Mouse (Mus musculus) 416B (cell line): ENCODE measurements at regions not wholly inside any gene's neighbourhood (a gene's known extent, or its start where the extent isn't known, plus 50 kb on each side); places are given as distances from the start of the nearest gene placed in this dataset.

Experiments used
- DNase-seq: peaks from one replicate; pipeline ENCODE4 v3.0.0; 2011; ENCODE audit warnings: low read depth

DNA sequence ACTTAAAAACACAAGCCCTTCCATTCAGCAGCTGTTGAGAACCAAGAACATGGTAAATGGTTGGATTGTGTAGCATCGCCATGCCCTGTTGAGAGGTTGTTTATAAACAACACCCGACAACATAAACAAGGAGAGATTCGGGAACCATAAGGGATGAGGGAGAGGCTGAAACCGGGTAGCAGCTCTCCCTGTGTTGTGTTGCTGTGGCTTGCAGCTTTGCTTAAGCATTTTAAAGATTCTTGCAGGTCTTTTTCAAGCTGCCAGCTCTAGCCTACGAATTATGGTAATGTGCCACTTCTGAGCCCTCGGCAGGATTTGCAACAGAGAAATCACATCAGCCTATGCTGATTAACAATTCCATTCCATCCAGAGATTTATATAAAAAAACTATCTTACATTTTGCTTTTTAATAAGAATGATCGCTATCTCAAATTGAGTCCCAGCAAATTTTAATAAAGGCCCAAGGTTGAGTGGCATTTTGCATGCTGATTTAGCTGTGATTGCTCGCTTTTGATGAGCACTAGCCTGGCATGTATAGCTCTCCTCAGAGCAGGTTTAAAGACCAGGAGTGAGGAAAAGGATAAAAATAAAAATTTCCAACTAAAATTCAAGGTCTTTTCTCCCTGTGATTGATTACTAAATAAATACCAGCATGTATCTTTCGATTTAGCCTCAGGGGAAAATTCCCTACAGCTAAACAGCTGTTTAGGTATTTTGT lies 445.7 kb upstream of the 4930412O13Rik start:
- DNase-seq, result no peak

- no peak for DNase-seq
These were observed 437.9 kb upstream of the 4930412O13Rik start for GRCm38 (mm10) chr2:9443103-9443502.

- DNase-seq, result no peak
These were observed 435.2 kb upstream of the 4930412O13Rik start for GRCm38 (mm10) chr2:9445826-9446225.

DNA sequence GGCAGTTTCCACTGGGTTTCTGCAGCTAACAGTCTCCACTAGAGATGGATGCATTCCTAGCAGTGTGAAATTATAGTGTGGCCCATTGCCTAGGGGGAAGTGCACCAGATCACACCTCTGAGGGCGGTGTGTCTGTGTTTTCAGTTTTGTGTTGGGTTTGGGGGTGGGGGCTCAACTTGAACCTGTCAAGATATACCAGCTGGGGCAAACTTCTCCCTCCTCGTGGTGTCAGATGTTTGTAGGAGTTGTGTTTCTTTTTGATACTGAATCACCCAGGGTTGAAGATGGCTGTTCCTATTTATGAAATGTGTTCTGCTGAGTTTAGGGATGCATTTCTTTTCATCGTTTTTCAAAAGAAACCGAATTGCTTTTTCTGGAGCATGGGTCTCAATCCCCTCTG lies 416.6 kb upstream of the 4930412O13Rik start:
- DNase-seq, result no peak

- DNase-seq, result no peak
These were observed 416.2 kb upstream of the 4930412O13Rik start for GRCm38 (mm10) chr2:9464818-9465217.

DNA sequence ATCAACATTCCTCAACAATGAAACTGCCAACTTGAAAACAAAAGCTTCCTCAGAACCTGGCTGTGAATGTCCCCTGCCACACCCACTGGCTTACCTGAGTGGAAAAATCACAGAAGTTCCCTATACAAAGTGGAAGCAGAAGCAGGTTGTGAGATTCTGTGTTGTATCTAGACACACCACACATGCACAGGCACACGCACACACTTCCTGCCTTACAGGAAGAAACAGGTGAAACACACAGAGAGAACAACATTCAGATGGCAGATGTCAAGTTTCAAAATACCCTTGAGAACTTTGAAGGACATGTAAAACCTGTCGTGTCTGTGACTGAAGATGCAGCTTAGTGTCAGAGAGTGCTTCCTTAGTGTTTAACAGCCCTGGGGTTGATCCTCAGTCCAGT lies 413.5 kb upstream of the 4930412O13Rik start:
- no peak for DNase-seq

DNA sequence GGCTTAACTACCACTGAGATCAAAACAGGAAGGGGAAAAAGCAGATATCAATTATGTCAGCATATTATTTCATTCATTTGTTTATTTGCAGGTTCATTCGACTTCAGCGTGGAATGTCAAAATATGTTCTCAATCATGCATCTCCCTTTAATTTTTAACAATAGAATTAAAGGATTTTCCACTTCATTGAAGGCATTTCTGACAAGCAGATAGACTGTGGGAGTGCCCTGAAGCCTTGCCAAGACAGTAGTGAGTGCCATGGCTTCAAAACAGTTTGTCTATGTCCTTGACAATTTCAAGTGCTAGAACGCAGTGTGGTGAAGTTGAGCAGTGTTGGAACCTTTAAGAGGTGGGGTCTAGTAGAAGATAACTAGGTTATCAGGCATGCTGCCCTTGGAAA lies 412.4 kb upstream of the 4930412O13Rik start:
- DNase-seq, result no peak

- no peak for DNase-seq
These were observed 399.2 kb upstream of the 4930412O13Rik start for GRCm38 (mm10) chr2:9481678-9482345.

DNA sequence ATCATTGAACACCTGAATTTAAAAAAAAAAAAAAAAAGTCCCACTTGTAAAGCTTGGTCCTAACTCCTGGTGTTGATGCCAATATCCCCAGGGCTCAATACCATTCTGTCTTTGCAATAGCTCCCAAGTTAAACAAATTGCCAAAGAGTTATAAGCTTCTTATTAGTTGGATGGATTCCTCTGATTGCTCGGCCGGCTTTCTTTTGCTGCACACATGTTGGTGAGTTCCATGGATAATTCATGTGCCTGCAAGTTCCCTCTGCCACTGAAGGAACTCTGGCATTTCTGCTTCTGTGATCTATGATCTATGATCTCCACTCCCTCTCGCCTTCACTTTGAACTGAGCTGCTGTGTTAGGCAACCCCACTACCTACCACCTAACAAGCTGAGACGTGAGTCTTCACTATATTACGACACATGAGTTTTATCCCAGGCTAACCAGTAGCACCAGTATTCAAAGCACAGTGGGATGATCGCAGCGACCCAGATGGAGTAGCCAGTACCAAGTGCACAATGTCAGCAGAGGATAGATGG lies 393.6 kb upstream of the 4930412O13Rik start:
- DNase-seq, result no peak

DNA sequence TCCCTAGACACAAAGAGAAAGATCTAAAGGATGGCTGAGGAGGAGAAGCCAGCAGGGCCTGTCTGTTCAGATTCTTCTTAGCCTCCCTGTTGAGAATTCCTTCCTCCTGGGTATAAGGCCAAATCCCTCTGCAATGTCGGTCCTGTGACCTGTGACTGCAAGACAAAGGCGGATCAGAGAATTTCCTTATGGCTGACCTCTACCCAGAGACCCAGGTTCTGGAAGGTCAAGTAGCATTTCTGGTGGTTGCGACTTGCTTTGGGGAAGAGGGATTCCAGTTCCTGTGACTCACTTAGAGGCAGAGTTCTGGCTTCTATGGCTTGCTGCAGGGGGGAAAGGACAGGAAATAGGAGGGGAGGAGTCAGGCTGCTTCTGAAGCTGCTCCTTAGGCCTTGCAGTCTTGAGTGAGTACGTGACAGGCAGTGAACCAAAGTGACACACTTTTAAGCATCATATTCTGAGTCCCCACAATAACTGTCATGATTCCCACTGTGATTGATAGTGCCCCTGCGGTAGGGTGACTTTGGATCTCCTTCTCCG lies 387.4 kb upstream of the 4930412O13Rik start:
- DNase-seq, result peak; percentile 0

- no peak for DNase-seq
These were observed 361.0 kb upstream of the 4930412O13Rik start for GRCm38 (mm10) chr2:9520045-9520444.

- DNase-seq, result no peak
These were observed 355.1 kb upstream of the 4930412O13Rik start for GRCm38 (mm10) chr2:9525910-9526309.

DNA sequence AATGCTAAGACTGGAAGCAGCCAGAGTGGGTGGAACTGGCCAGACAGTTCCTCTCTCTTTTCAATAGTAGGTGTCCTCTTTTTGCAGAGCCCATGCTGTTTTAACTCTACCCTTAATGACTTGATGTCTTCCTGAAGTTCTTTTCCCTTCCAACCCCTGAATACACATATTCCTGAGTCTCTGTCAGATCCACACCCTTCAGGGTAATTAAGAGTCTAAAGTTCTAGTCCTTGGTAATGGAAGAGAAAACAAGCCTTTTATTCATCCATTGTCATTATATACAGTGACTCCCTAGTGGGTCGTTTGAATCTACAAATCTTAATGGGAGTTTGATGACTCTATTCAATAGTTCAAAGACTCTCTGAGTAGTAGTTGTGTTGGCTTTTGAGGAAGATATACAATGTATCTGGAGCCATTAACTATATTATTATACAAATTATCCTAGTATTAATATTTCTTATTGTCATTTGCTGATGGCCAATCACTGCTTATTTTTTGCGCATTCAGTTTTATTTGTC lies 345.9 kb upstream of the 4930412O13Rik start:
- no peak for DNase-seq

GRCm38 (mm10) chr2:9547771-9548590 lies 333.1 kb upstream of the 4930412O13Rik start:
- DNase-seq, result no peak

GRCm38 (mm10) chr2:9553313-9553712 lies 327.7 kb upstream of the 4930412O13Rik start:
- no peak for DNase-seq

DNA sequence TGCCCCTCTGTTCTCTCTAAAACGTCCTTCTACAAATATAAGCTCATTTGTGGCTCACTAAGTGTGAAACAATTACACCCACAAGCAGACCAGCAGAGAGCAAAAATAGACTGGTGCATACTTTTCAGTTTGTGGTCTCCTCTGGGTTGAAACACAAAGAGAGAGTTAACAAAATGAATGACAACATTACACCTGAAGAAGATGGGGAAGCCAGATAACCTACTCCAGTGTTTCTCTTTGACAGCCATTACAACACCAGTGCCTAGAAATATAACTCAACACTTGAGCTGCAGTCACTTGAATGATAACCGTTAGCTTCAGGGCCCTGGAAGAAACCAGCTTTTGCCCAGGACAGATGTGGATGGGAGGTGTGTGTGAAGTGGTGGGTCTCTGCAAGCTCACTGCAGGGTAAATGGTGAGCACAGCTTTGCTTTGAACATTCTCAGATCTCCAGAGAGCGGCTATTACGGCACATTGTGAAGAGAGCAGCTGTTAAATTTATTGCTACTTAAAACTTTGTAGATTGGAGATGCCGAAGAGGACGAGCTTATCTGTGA lies 316.5 kb upstream of the 4930412O13Rik start:
- no peak for DNase-seq

DNA sequence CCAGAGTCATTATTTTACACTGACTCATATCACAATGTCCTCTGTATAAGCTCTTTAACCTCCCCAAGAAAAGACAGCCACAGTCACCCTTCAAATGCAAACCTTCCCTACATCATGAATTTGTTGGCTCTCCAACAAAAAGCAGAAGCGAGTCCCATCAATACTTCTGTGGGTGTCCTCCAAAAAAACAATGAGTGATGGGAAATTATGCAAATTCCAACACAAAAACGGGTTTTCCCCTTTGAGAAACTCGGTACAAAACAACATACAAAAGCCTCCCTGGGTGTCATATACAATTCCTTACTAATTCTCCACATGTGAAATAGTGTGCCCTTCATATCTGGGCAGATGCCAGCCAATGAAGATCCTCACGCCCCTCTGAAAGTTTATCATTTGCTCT lies 311.8 kb upstream of the 4930412O13Rik start:
- DNase-seq, result no peak

GRCm38 (mm10) chr2:9574196-9574595 lies 306.9 kb upstream of the 4930412O13Rik start:
- peak; percentile 0 for DNase-seq

DNA sequence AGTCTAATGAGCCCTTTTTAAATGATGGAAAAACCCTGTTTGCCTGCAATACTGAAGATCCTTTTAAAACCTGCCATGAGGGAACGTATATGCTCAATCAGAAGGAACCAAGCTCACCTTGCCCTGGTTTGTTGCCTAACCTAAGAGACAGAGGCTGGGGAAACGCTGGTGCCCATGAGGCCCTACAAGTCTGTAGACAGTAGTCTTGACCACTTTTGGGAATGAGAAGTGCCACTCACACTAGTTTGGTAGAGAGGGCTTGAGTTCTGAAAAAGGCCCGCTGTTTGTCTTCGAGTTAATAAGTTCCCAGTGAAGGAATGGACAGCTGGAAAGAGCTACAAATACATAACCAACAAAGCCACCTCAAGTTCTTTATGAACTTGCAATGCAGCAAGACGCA lies 306.4 kb upstream of the 4930412O13Rik start:
- DNase-seq, result no peak

- no peak for DNase-seq
These were observed 303.2 kb upstream of the 4930412O13Rik start for GRCm38 (mm10) chr2:9577868-9578267.

DNA sequence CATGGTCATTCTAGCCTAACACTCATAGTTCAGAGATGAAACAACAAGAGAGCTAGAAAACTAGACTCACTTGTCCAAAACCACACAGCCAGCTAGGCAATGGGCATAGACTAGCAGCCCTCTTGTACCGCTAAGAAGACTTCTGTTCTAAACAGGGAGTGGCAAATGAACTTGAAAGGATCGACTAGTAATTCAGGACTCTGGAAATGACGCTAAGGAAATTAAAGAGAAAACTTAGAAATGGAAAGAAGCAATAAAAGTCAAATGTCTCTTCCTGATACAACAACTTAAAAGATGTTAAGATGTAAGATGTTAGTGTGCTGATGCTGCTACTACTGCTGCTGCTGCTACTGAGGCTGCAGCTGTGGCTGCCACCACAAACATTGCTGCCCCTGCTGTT lies 293.7 kb upstream of the 4930412O13Rik start:
- DNase-seq, result no peak

DNA sequence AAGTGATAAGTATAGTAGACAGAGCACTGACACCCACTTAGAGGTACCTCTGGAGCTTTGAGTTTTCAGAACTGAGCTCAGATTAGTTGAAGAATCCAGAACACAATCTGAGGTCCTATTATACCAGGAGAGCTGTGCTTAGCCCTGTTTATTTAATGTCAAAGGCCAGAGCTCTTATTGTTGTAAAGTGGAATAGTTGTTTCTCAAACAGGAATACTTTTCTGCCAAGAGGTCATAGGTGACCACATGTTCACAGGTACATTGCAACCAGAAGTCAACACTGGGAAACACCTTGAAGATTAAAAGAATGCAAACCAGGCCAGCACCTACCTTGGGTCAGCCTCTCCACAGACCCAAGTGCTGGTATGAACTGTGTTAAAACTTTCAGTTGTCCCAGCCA lies 291.9 kb upstream of the 4930412O13Rik start:
- DNase-seq, result no peak
